Mouse (Mus musculus) kidney, embryonic 15.5 days (tissue): Measurements from ENCODE around the gene Prkcz. TPM values are rescaled to one million over a fixed set of nuclear protein-coding genes. Genes with fewer than 3 reads are reported as not detected.

ENCODE experiments used
- ATAC-seq: fragments of 200-750 bp; cut with Nextera tagmentation; replicated peaks from 2 replicates; pipeline ENCODE4 v1.8.0; 2017; ENCODE audit warnings: moderate TSS enrichment; ENCODE audit not compliant: low FRiP score
- H3K27ac ChIP-seq: fragments of 300-500 bp; sonication (generic); 2 replicates; pipeline ENCODE4 v1.5.1; 2015; ENCODE audit warnings: mild to moderate bottlenecking, inconsistent platforms
- H3K27me3 ChIP-seq: fragments of 300-500 bp; sonication (generic); 2 replicates; pipeline ENCODE4 v1.6.1; 2015; ENCODE audit warnings: inconsistent platforms
- H3K36me3 ChIP-seq: fragments of 300-500 bp; sonication (generic); 2 replicates; pipeline ENCODE4 v1.6.1; 2015; ENCODE audit warnings: inconsistent platforms
- H3K4me1 ChIP-seq: fragments of 300-500 bp; sonication (generic); 2 replicates; pipeline ENCODE4 v1.6.1; 2015; ENCODE audit warnings: inconsistent platforms
- H3K4me2 ChIP-seq: fragments of 300-500 bp; sonication (generic); 2 replicates; pipeline ENCODE4 v1.6.1; 2015; ENCODE audit warnings: moderate library complexity, mild to moderate bottlenecking, inconsistent platforms
- H3K4me3 ChIP-seq: fragments of 300-500 bp; sonication (generic); replicated peaks from 2 replicates; pipeline ENCODE4 v1.5.1; 2015; ENCODE audit warnings: mild to moderate bottlenecking, inconsistent platforms
- H3K9ac ChIP-seq: fragments of 300-500 bp; sonication (generic); 2 replicates; pipeline ENCODE4 v1.6.1; 2015; ENCODE audit warnings: mild to moderate bottlenecking, inconsistent platforms
- H3K9me3 ChIP-seq: fragments of 300-500 bp; sonication (generic); replicated peaks from 2 replicates; pipeline ENCODE4 v1.6.1; 2016; ENCODE audit warnings: inconsistent platforms
- WGBS: fragments of 180-500 bp; shearing (Covaris S2); methylation state at CpG from one replicate; pipeline ENCODE4 v1.1.7; 2015; ENCODE audit warnings: mixed read lengths; 5-methylcytosine and 5-hydroxymethylcytosine counted together
- polyA plus RNA-seq: library from polyadenylated mRNA; unstranded; fragments of >200 nt; fragmentation: Nextera tagmentation; extraction: Ambion mirVana; gene quantifications from 2 replicates; pipeline ENCODE4 v1.2.1, GENCODE M21; 2015

Gene Prkcz
- 14.2 and 16.6 TPM in 2 replicates for polyA plus RNA-seq

DNA sequence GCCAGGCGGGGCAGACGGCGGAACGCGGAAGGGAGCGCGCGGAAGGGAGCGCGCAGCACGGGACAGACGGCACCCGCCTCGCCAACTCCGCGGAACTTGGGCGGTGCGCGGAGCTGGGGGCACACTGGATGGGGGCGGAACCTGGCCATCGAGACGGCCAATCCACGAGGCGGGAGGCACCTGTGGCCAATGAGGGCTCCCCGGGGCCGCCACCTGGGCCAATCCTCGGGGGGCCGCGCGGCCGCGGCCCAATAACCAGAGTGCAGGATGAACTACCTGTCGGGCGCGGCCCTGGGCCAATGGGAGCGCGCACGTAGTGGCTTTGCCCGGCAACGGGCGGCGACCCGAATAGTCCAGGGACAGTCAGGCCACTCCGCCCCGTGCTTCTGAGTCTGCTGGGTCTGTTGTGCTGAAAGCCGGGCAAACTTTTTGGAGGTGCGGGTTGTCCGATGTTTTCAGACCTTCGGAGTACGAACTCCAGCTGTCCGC lies at the start of gene Prkcz:
Gene Prkcz, minus strand, starts transcription at position 59 of the 489 bp plus-strand sequence.
- ATAC-seq = peak; percentile 98
- Histone ChIP-seq H3K4me2 (peak within 1 kb of the TSS; percentile 65), H3K9me3 (no peaks in the 10 kb centered on the region), H3K36me3 (no peaks in the 10 kb centered on the region), H3K27me3 (peaks cover 84% of the 10 kb centered on the region), H3K4me1 (peaks cover 30% of the 10 kb centered on the region), H3K9ac (peak within 1 kb of the TSS; percentile 41), H3K27ac (peak within 1 kb of the TSS; percentile 54), H3K4me3 (peak within 1 kb of the TSS; percentile 58)
- WGBS = under 1% methylated on average over 51 of the region's 51 CpGs

- Histone ChIP-seq H3K27me3 (0 out of 2 replicates have a peak, but pooled peaks cover 6% of the 10 kb centered on the region), H3K9ac (peak within 1 kb of the TSS; percentile 21; the same call in 1 of the 2 replicates), H3K4me2 (peak within 1 kb of the TSS; percentile 75), H3K9me3 (peaks cover 3% of the 10 kb centered on the region; the same call in 1 of the 2 replicates), H3K27ac (no peak within 1 kb of the TSS), H3K4me1 (peaks cover 13% of the 10 kb centered on the region; the same call in 1 of the 2 replicates), H3K36me3 (no peaks in the 10 kb centered on the region), H3K4me3 (peak within 1 kb of the TSS; percentile 44)
- peak; percentile 96 for ATAC-seq
- WGBS = under 1% methylated on average over 35 of the region's 35 CpGs
Observed at GRCm38 (mm10) chr4:155409058-155409776, 48.1 kb upstream of the Prkcz start, which contains the start of gene Cfap74. Cfap74 (plus strand) TSS chr4:155409190.

GRCm38 (mm10) chr4:155408695-155409057 lies 47.5 kb upstream of the Prkcz start:
- H3K27me3 ChIP-seq = 0 out of 2 replicates have a peak, but pooled peaks cover 6% of the 10 kb centered on the region
- peaks cover 13% of the 10 kb centered on the region; the same call in 1 of the 2 replicates for H3K4me1 ChIP-seq
- H3K4me3 ChIP-seq = peak overlapping the region; percentile 44
- peak overlapping the region; percentile 75 for H3K4me2 ChIP-seq
- no peak overlapping the region for H3K9ac ChIP-seq
- WGBS = 3% methylated on average over 8 of the region's 8 CpGs
- H3K36me3 ChIP-seq = no peaks in the 10 kb centered on the region
- peaks cover 4% of the 10 kb centered on the region; the same call in 1 of the 2 replicates for H3K9me3 ChIP-seq
- no peak overlapping the region for H3K27ac ChIP-seq
- ATAC-seq = peak; percentile 46

- H3K4me1 ChIP-seq = peaks cover 10% of the 10 kb centered on the region
- no peak overlapping the region for H3K9ac ChIP-seq
- no peak overlapping the region for H3K27ac ChIP-seq
- H3K9me3 ChIP-seq = peaks cover 4% of the 10 kb centered on the region; the same call in 1 of the 2 replicates
- WGBS = 62% methylated on average over 1 of the region's 1 CpGs
- no peak for ATAC-seq
- H3K36me3 ChIP-seq = no peaks in the 10 kb centered on the region
- no peak overlapping the region for H3K4me3 ChIP-seq
- no peak overlapping the region for H3K4me2 ChIP-seq
- peaks cover 41% of the 10 kb centered on the region for H3K27me3 ChIP-seq
Observed at GRCm38 (mm10) chr4:155402489-155402888, 41.3 kb upstream of the Prkcz start.

GRCm38 (mm10) chr4:155401121-155401520 lies 40.0 kb upstream of the Prkcz start:
- Histone ChIP-seq H3K4me2 (no peak overlapping the region), H3K9ac (no peak overlapping the region), H3K27me3 (peaks cover 52% of the 10 kb centered on the region), H3K4me1 (peaks cover 12% of the 10 kb centered on the region), H3K4me3 (no peak overlapping the region), H3K36me3 (no peaks in the 10 kb centered on the region), H3K9me3 (peaks cover 4% of the 10 kb centered on the region; the same call in 1 of the 2 replicates), H3K27ac (no peak overlapping the region)
- WGBS = 70% methylated on average over 7 of the region's 7 CpGs
- ATAC-seq = no peak

- Histone ChIP-seq H3K4me1 (peaks cover 12% of the 10 kb centered on the region), H3K9me3 (no peaks in the 10 kb centered on the region), H3K4me3 (peak overlapping the region; percentile 41), H3K4me2 (peak overlapping the region; percentile 83), H3K27me3 (peaks cover 72% of the 10 kb centered on the region), H3K36me3 (no peaks in the 10 kb centered on the region), H3K9ac (no peak overlapping the region), H3K27ac (no peak overlapping the region)
- 2% methylated on average over 9 of the region's 9 CpGs for WGBS
- no peak for ATAC-seq
Observed at GRCm38 (mm10) chr4:155398222-155398540, 37.0 kb upstream of the Prkcz start.

GRCm38 (mm10) chr4:155397511-155398221 lies 36.5 kb upstream of the Prkcz start, which contains the start of gene Gabrd:
Gabrd (minus strand) TSS chr4:155398112.
- no peak within 1 kb of the TSS for H3K9ac ChIP-seq
- H3K9me3 ChIP-seq = no peaks in the 10 kb centered on the region
- H3K4me3 ChIP-seq = peak within 1 kb of the TSS; percentile 41
- peaks cover 12% of the 10 kb centered on the region for H3K4me1 ChIP-seq
- peak; percentile 64; the same call in 1 of the 2 replicates for ATAC-seq
- WGBS = under 1% methylated on average over 57 of the region's 57 CpGs
- H3K27ac ChIP-seq = no peak within 1 kb of the TSS
- no peaks in the 10 kb centered on the region for H3K36me3 ChIP-seq
- peaks cover 76% of the 10 kb centered on the region for H3K27me3 ChIP-seq
- peak within 1 kb of the TSS; percentile 83 for H3K4me2 ChIP-seq

- H3K4me2 ChIP-seq = no peak overlapping the region
- peaks cover 79% of the 10 kb centered on the region for H3K27me3 ChIP-seq
- peaks cover 12% of the 10 kb centered on the region for H3K4me1 ChIP-seq
- H3K36me3 ChIP-seq = no peaks in the 10 kb centered on the region
- no peak overlapping the region for H3K4me3 ChIP-seq
- H3K9me3 ChIP-seq = no peaks in the 10 kb centered on the region
- H3K27ac ChIP-seq = no peak overlapping the region
- H3K9ac ChIP-seq = no peak overlapping the region
- 86% methylated on average over 4 of the region's 4 CpGs for WGBS
- no peak for ATAC-seq
Observed at GRCm38 (mm10) chr4:155396751-155397150, 35.6 kb upstream of the Prkcz start.

- WGBS = 83% methylated on average over 5 of the region's 5 CpGs
- ATAC-seq = no peak
- no peak overlapping the region for H3K27ac ChIP-seq
- peaks cover 12% of the 10 kb centered on the region for H3K4me1 ChIP-seq
- no peak overlapping the region for H3K9ac ChIP-seq
- no peaks in the 10 kb centered on the region for H3K9me3 ChIP-seq
- H3K27me3 ChIP-seq = peaks cover 76% of the 10 kb centered on the region
- no peak overlapping the region for H3K4me2 ChIP-seq
- H3K36me3 ChIP-seq = no peaks in the 10 kb centered on the region
- no peak overlapping the region for H3K4me3 ChIP-seq
Observed at GRCm38 (mm10) chr4:155395471-155395870, 34.3 kb upstream of the Prkcz start.

DNA sequence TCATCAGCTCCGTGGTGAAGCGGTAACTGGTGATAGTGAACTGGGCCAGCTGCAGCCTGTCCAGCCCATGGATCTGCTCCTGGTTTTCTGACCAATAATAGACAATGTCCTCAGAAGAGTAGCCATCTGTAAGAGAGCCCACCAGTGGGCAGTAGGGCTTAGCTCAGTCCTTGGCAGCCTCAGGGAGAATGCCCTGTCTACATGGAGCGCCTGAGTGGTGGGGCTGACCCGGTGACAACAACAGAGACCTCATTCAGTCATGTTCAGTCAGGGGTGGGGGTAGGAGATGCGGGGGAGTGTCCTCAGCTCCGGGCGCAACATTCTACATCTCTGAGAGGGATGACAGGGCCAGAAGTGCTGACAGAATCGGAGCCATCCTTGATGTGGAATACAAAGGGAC lies 26.0 kb upstream of the Prkcz start:
- peaks cover 11% of the 10 kb centered on the region; the same call in 1 of the 2 replicates for H3K4me1 ChIP-seq
- no peak overlapping the region for H3K4me2 ChIP-seq
- no peak overlapping the region for H3K4me3 ChIP-seq
- H3K27me3 ChIP-seq = peaks cover 61% of the 10 kb centered on the region
- H3K9me3 ChIP-seq = no peaks in the 10 kb centered on the region
- no peak overlapping the region for H3K27ac ChIP-seq
- no peak for ATAC-seq
- 72% methylated on average over 8 of the region's 8 CpGs for WGBS
- no peak overlapping the region for H3K9ac ChIP-seq
- H3K36me3 ChIP-seq = no peaks in the 10 kb centered on the region

DNA sequence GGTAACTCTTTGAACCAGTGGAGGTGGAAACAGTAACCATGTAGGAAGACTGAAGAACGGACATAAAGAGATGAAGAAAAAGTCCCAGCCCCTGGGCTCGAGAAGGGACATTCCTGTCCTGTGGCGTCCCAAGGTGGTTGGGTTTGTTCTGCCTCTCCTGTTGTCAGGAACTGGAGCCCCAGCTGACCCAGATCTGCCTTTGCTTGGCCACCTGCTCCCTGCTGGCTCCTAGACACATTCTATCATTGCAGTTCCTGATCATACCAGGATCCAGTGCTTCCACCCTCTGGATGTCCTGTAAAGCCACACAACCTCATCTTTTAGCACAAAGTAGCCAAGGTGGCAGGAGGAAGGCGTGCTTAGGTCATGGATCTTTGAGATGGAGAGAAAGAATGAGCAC lies 22.2 kb upstream of the Prkcz start:
- Histone ChIP-seq H3K27me3 (peaks cover 64% of the 10 kb centered on the region), H3K9ac (no peak overlapping the region), H3K36me3 (no peaks in the 10 kb centered on the region), H3K4me2 (no peak overlapping the region), H3K4me3 (no peak overlapping the region), H3K9me3 (no peaks in the 10 kb centered on the region), H3K4me1 (peaks cover 11% of the 10 kb centered on the region; the same call in 1 of the 2 replicates), H3K27ac (no peak overlapping the region)
- ATAC-seq = no peak
- WGBS = 70% methylated on average over 4 of the region's 4 CpGs

DNA sequence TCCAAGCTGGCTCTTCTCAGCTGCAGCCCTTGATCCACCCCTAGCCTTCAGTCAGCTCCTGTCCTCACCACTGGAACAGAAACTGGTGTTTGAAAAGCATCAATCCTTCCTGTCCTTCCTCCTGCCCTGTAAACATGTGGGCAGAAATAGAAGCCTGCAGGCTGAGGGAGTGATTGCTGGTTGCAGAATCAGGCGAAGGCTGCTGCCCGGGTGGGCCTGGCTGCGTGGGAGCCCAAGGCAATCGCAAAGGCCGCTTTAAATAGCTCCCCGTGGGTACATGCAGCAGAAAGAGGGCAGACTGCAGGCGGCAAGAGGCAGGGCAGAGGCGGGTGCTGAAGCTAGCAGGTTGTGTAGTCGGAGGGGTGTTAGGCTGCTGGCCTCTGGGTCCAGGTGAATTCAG lies 21.6 kb upstream of the Prkcz start:
- H3K4me1 ChIP-seq = peaks cover 11% of the 10 kb centered on the region; the same call in 1 of the 2 replicates
- no peak overlapping the region for H3K27ac ChIP-seq
- WGBS = 18% methylated on average over 9 of the region's 9 CpGs
- no peak overlapping the region for H3K4me3 ChIP-seq
- H3K27me3 ChIP-seq = peaks cover 65% of the 10 kb centered on the region
- H3K4me2 ChIP-seq = no peak overlapping the region
- H3K9me3 ChIP-seq = no peaks in the 10 kb centered on the region
- ATAC-seq = 0 out of 2 replicates have a peak, but pooled peaks have one; percentile 22
- H3K9ac ChIP-seq = no peak overlapping the region
- no peaks in the 10 kb centered on the region for H3K36me3 ChIP-seq
